Mouse (Mus musculus): ENCODE results near the gene Prkaa2. TPM values are rescaled to one million over a fixed set of nuclear protein-coding genes. Genes with fewer than 3 reads are reported as not detected.
A peak's percentile ranks its signal among the peaks of the same experiment; 100 is the strongest.

Prkaa2 gene
- 10 to 100 TPM; 66.3 to 68.0 TPM for total RNA-seq (2021)
- long read RNA-seq, experiment 1, full-length matches to known transcripts: 18 of 26 reads
- long read RNA-seq, experiment 1, partial matches to known transcripts: 1 of 26 reads
- long read RNA-seq, experiment 1, other reads (novel, unspliced or antisense): 7 of 26 reads
- long read RNA-seq, experiment 2, full-length matches to known transcripts: 19 of 30 reads
- long read RNA-seq, experiment 2, partial matches to known transcripts: 3 of 30 reads
- long read RNA-seq, experiment 2, other reads (novel, unspliced or antisense): 8 of 30 reads

DNA sequence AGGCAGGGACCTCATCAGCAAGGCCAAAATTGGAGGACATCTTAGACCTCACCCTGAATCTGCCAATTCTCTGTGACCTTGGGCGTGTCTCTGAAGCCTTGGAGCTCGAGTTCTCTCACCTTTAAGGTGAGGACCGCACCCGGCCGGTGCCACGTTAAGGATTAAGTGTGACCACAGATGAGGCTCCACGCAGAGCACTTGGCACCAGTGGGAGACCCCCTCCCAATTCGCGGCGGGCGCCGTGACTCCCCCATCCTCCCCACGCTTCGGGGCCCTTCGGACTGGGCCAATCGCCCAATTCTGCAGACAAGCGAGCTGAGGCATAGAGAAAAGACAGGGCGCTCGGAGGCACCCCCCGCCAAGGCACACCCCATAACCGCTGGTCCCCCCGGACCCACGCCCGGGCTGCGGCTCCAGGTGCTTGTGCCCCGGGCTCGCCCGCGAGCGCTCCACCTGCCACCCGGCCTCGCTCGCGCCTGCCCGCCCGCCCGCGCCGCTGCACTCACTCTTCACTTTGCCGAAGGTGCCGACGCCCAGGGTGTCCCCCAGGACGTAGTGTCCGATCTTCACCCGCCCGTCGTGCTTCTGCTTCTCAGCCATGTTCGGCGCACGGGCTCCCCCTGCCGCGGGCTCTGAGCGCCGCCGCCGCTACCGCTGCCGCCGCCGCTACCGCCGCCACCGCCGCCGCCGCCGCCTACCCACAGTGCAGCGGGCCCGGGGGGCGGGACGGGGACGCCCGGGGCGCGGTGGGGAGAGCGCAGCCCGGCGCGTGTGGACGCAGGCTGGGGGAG is at the start of gene Prkaa2:
TSS of gene Prkaa2 (minus strand) at position 692 of the 791 bp plus-strand sequence.
- intact Hi-C loops (cut with DNase I): loop anchor here (5.0 kb wide), 1 partner anchor 72 kb away; no protein-coding TSS in a partner anchor
- peak; percentile 84 to 86 for DNase-seq

DNA sequence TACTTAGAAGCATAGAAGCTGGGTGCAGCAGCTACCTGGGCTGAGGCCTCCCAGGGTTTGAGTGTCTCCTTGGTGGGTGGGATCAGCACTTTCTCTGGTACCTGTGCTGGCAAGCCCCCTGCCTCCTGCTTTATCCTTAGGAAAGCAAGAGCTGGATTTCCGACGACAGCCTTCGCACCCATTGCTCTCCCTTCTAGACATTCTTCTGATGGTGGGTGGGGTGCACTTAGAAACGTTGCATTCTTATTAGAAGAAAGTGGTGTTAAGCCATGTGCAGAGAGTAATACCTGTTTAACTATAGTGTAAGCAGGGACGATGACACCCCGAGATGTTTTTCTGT is 49.8 kb upstream of the Prkaa2 start:
- intact Hi-C loops (cut with DNase I): loop anchor here (2.0 to 10.0 kb wide), 6 partner anchors 63 to 1155 kb away; partner anchors contain the start of gene Usp24
- no peak for DNase-seq

DNA sequence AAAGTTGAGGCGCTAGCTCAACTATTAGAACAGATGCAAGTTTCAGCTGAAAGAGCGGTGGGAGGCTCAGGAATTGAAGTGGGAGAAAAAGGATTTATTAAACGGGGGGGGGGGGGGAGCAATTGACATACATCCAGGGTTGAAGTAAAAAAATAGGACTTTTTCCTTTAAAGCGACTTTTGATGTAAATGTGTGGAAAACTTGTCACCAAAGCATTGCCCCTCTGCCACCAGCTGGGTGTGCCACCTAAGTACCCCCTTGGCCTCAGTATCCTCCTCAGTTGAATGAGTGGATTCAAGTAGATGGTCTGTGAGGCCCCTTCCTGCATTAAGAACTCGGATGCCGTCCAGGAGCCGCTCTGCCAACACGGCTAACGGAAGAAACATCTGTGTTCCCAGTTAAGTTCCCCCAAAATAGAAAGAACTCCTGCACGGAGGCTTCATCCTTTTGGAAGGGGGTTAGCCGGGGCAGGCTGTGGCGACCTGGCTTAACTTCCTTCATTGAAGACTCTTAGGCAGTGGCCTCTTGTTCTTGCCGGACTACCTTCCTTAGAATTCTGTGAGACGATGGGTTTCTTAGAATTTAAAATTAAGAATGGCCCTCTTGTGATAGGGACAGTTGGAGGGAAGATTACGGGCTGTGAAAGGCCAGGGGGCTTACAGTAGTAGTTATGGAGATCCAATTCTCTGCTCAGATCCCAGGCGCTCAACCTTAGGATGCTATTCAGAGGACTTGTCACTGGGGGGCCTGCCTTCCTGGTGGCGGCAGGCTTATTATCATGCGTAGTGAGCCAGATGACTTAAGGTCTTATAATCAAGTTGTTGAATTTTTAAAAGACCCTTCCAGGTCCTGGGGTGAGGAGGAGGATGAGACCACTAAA is 49.2 kb upstream of the Prkaa2 start:
- intact Hi-C loops (cut with DNase I): loop anchor here (2.0 to 10.0 kb wide), 6 partner anchors 63 to 1156 kb away; partner anchors contain the start of gene Usp24
- DNase-seq: peak; percentile 40 to 46

DNA sequence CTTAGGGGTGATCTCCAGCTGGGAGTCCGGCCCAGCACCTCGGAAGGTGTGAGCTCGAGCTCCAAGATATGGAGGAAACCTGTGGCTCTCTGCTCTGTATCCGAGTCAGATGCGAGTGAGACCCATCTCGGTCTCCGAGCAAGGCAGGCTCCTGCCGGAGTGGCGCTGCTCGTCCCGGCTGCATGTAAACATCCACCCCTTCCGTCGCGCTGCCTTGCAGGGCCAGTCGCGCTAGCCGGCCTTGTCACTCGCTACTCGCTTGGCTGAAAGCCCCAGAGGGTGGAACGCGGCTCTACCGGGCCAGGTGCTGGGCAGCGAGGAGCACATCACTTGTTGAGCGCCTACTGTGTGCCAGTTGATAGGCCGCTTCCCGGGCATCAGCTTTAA is 48.5 kb upstream of the Prkaa2 start:
- intact Hi-C loops (cut with DNase I): loop anchor here (2.0 to 10.0 kb wide), 6 partner anchors 64 to 1157 kb away; partner anchors contain the start of gene Usp24

DNA sequence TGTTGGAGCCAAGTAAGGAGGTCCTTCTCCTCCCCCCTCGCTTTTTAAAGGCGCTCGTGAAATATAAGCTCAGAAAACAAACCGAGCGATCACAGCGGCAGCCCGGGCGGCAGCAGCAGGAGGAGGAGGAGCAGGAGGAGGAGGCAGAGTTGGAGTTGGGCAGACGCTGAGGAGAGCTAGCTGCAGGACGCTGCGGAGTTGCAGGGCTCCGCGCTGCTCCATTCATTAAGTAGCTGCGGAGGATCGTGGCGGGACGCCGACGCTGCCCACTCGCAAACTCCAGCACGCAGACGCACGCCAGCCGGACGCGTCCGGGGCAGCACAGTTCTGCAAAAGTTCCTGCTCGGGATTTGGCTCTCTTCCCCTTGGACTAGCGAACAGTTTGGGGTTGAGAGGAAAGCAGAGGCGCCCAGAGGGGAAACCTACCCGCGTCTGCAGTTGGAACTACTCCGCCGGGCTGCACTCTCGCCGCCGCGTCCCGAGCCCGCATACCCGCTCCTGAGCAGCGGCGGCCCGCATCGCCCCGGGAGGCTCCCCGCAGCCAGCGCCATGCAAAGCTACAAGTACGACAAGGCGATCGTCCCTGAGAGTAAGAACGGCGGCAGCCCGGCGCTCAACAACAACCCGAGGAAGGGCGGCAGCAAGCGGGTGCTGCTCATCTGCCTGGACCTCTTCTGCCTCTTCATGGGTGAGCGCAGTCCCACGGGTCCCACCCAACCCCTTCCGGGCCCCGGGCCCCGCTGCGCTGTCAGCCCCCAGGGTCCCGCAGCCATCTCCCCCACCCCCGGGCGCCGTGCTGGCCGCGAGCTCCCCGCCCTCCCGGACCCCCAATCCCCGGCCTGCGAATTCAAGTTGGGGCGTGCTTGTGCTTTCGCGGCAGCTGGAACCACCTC is 47.8 kb upstream of the Prkaa2 start, which contains the start of gene Plpp3:
TSS of gene Plpp3 (plus strand) at position 72 of the 893 bp plus-strand sequence.
- intact Hi-C loops (cut with DNase I): loop anchor here (2.0 to 10.0 kb wide), 7 partner anchors 65 to 1157 kb away; partner anchors contain the start of gene Usp24
- peak; percentile 83 to 87 for DNase-seq

More for the DNA sequence above, 48.5 kb upstream of the Prkaa2 start:
- DNase-seq: peak; percentile 83 to 84

DNA sequence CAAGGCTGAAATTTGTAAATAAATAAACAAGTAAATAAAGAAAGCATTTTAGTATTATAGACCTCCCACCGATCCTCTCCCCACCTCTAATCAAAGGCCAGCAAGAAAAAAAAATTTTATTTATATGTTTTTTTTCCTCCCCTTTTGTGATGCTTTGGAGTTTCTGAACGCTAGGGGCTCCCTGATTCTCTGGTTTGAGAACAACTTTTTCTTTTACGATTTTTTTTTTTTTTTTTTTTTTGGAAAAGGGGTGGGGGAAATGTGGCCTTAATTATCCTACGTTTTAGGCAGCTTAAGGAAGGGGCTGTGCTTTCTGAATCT is 47.2 kb upstream of the Prkaa2 start:
- no peak for DNase-seq
- intact Hi-C loops (cut with DNase I): loop anchor here (2.0 to 10.0 kb wide), 6 partner anchors 65 to 1158 kb away; partner anchors contain the start of gene Usp24

DNA sequence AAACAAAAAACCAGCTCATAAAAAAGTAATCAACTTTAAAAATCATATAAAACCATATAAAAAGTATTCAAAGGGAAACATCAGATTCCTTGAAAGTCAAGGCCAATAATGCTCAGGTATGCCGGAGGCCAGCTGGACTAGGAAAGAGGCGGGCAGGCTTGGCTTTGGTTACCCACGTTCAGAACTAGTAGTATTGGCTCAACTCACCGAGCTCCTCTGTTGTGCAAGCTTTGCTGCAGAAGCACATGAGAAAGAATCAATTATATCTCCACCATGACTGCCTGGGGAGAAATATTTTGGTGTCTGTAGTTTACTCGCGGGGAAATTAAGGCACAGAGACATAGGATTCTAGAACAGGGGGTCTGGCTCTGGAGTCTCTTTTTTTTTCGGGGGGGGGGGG is 46.6 kb upstream of the Prkaa2 start:
- no peak for DNase-seq
- intact Hi-C loops (cut with DNase I): loop anchor here (2.0 to 10.0 kb wide), 6 partner anchors 66 to 1159 kb away; partner anchors contain the start of gene Usp24

DNA sequence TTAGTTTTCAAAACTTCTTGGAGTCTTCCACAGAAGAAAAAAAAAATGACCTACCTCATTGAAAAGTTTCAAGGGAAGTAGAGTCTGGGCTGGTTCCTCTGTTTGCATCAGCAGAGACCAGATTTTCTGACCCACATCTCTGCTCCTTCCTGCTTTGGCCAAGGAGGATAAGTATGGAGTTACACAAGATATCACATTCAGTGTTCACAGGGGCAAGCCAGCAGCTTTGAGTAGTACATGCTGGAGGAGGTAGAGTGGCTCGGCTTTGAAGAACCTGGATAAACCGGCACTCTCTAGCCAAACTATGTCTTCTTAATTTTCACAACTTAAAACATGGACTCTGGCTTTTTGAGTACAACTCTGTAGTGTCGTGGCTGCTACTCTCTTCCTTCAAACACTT is 43.5 kb upstream of the Prkaa2 start:
- no peak for DNase-seq
- intact Hi-C loops (cut with DNase I): loop anchor here (2.0 to 10.0 kb wide), 5 partner anchors 482 to 1224 kb away; partner anchors contain the start of gene Usp24

DNA sequence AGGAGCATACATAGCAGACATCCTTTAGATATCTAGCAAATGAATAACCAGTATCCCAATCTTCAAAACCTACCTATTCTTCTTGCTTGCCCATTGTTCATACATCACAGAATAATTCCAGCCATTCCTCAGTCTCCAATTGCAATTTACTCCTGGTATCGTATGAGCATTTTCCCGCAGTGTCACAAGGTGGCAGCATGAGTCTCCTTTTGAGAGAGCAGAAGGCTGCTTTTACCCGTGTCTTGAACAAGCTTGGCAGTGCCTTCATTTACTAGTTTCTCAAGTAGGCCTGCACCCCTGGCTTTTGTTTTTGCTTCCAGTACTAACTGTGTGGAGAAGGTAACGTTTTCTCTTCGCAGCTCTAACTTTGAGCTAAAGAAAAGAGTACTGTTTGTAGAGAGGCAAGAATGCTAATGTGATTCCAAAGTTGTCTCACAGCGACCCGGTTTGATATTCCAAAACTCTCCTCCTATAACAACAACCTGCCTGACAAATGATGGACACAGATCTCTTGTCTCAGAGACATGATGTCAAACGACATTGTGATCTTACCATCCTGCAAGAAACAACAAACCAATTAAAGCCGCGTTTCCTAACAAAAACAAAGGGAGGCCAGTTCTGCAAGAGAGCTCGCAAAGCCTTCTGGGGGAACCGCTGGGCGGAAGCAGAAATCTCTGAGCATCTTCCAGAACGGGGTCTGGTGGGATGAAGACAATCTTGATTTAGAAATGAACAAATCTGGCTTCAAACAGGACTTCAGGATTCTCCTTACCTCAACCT is 42.4 kb upstream of the Prkaa2 start:
- peak; percentile 75 to 81 for DNase-seq
- intact Hi-C loops (cut with DNase I): loop anchor here (1.0 to 10.0 kb wide), 6 partner anchors 483 to 1225 kb away; partner anchors contain the start of gene Usp24

DNA sequence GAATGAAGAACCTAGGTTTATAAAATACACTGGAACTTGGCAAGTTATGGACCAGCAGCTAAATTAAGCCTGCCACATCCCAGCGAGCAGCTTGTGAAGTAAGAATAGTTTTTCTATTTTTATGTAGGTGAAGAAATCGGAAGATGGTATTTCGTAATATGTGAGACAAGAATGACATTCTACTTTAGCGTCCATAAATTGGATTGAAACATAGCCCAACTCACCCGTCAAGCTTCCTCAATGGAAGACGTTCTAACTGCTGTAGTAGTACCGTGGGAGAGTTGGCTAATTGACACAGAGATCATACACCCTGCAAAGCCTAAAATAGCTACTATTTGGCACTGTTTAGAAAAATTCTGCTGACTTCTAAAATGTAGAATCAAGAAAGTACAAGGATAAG is 39.8 kb upstream of the Prkaa2 start:
- intact Hi-C loops (cut with DNase I): no loop called here

DNA sequence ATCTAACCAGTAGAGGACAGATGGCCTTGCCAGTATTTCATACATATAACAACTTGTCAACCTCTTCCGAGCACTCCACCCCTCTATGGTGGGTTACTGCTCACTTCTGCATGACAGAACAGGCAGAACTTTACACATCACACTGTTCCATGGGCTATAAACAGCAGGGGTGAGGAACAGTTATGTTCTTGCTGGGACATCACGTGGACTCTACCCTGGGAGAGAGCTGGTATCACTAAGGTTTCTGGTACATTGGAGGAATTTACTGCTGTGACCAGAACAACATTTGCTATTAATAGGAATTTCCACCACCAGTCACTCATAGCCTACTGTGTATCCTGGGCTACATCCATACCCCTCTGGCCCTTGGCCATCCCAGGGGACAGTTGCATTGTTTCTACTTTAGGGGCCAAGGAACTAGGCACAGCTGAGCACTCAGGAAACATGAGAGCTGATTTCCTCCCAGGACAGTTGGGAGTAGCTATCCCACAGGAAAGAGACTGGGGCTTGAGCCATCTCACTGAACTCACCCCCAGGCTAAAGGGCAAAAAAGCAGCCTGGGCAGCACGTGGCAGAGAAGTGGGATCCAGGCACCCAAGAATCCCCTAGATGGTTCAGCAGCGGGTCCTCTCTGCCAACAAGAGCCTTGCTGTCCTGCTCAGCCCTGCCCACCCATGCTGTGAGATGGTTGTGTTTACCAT is 23.8 kb upstream of the Prkaa2 start:
- intact Hi-C loops (cut with DNase I): no loop called here

More for the DNA sequence above, 39.8 kb upstream of the Prkaa2 start:
- DNase-seq: no peak

DNA sequence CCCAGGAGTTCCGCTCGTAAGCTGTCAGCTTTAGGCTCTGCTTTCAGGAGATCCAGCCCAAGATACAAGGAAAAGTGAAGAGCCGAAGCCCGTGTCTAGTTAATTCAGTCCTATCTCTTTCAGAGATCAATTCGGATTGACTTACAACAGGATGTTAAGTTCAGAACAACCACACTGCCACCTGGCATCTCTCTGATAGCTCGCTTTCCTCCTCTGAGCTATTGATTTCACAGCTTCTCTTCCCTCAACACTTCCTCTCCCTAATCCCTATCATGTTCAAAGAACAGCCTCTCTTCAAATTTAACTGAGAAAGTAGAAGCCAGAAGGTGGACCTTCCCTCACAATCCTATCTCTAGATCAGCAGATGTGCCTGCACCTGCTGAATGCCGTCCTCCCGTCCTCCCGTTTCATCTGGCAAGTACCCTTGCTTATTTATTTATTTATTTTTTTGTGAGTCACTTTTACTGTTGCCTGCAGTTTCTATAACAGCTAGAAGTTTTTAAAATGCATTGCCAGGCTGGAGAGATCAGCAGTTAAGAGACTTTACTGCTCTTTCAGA is 22.1 kb upstream of the Prkaa2 start:
- DNase-seq: no peak
- intact Hi-C loops (cut with DNase I): no loop called here

More for the DNA sequence above, 23.8 kb upstream of the Prkaa2 start:
- no peak for DNase-seq

DNA sequence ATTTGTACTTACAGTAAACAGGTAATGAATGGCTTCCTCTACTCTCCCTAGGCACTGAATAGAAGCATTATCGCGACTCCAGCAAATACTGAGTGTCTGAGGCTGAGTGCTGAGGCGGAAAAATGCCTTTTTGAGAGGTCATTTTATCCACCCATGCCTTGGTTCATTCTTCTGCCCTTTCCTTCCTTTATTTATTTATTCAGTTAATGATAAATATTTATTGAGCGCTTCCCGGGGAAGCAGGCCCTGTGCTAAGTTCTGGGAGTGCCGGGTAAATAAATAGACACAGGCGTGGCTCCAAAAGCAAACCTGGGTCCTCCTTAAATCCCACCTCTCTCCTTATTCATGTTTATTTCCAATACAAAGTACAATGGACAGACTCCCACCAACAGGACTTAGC is 19.5 kb upstream of the Prkaa2 start:
- no peak for DNase-seq
- intact Hi-C loops (cut with DNase I): loop anchor here (10.0 kb wide), 1 partner anchor 54 kb away; no protein-coding TSS in a partner anchor

DNA sequence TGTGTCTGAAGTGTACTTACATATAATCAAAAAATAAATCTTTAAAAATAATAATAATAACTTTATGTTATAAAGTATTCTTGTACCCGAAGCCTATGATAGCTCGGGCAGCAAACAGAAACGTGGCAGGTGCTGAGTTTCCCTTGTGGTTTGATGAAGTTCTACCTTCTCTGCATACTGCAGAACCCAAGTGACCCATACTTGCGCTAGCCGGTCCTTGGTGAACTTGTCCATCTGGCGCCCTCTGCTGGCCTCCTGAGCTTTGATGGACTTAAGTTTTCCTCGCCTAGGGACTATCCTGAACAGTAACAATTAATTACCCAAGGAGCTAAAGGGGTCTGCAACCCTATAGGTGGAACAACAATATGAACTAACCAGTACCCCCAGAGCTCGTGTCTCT is 12.7 kb upstream of the Prkaa2 start:
- intact Hi-C loops (cut with DNase I): loop anchor here (2.0 to 10.0 kb wide), 3 partner anchors 48 to 210 kb away; partner anchors contain the start of gene Fyb2
- DNase-seq: peak; percentile 70 to 81

DNA sequence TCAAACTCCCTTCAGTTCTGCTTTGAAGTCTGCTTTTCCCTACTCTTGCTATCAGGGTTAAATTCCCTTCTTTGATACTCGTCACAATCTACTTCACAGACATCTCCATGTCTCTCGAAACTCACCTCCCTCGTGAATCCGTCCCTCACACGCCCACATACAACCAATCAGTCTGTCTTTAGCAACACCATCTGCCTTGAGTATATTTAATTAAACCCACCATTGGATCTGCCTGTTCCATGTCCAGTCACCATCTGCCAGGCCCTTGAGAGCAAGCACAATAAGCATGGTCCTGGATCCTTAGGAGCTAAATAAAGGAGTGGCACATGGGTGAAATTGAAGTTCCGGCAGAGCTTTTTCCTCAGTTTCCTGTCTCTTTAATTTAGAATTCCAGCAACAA is 11.4 kb upstream of the Prkaa2 start:
- intact Hi-C loops (cut with DNase I): loop anchor here (5.0 to 10.0 kb wide), 2 partner anchors 46 to 209 kb away; partner anchors contain the start of gene Fyb2
- no peak for DNase-seq

DNA sequence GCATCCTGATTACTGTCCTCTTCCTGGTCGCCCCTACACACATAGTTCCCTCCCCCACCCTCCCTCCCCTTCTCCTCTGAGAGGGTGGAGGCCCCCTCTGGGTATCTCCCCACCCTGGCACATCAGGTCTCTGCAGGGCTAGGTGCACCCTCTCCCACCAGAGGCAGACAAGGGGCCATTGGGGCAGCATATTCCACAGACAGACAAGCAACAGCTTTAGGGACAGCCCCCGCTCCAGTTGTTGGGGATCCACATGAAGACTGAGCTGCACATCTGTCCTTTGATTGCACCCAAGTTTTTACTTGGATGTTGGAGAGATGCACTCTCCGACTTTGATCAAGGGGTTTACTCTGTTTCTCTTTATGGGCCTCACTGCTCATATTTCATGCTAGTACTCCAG is 3.8 kb upstream of the Prkaa2 start:
- no peak for DNase-seq
- intact Hi-C loops (cut with DNase I): no loop called here

DNA sequence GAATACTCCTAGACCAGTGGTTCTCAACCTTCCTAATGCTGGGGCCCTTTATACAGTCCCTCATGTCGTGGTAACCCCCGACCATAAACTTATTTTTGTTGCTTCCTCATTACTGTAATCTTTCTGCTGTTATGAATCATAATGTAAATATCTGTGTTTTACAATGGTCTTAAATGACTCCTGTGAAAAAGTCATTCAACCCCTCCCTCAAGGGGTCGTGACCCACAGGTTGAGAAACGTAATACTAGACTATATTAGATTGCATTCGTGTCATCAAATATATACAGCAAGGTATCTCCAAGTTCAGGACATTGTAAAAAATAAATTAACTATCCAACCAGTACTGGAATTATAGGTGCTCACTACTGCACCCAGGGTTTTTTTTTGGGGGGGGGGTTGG is 3.4 kb upstream of the Prkaa2 start:
- intact Hi-C loops (cut with DNase I): no loop called here
- no peak for DNase-seq

All from heart, postnatal 14 days (tissue).